Mouse (Mus musculus) thymus, adult 2 months (tissue): ENCODE results near the gene Fam53b. TPM values are rescaled to one million over a fixed set of nuclear protein-coding genes. Genes with fewer than 3 reads are reported as not detected.

Experiments used
- DNase-seq: peaks from one replicate; pipeline ENCODE4 v3.0.0; 2021
- H3K27ac ChIP-seq: fragments of 200-500 bp; 2 replicates; pipeline ENCODE4 v1.5.1; 2012; ENCODE audit warnings: low read length, control low read depth; ENCODE audit not compliant: control insufficient read depth, insufficient read depth
- H3K27me3 ChIP-seq: fragments of 200-500 bp; 2 replicates; pipeline ENCODE4 v1.6.1; 2012; ENCODE audit warnings: mild to moderate bottlenecking, low read length, moderate library complexity, mixed read lengths; ENCODE audit not compliant: control insufficient read depth, insufficient read depth
- H3K36me3 ChIP-seq: fragments of 200-500 bp; 2 replicates; pipeline ENCODE4 v1.6.1; 2012; ENCODE audit warnings: mild to moderate bottlenecking, low read length, moderate library complexity; ENCODE audit not compliant: control insufficient read depth, insufficient read depth
- H3K4me1 ChIP-seq: fragments of 200-500 bp; replicated peaks from 2 replicates; pipeline ENCODE4 v1.6.1; 2012; ENCODE audit warnings: low read length; ENCODE audit not compliant: control insufficient read depth, insufficient read depth
- H3K4me3 ChIP-seq: fragments of 200-500 bp; 2 replicates; pipeline ENCODE4 v1.5.1; 2012; ENCODE audit warnings: mild to moderate bottlenecking, low read length, control low read depth, moderate library complexity; ENCODE audit not compliant: control insufficient read depth, insufficient read depth
- CTCF ChIP-seq: fragments of 200-500 bp; IDR thresholded peaks from 2 replicates; pipeline ENCODE4 v1.5.1; 2012; ENCODE audit warnings: mild to moderate bottlenecking, control low read depth, low read length, moderate library complexity, borderline replicate concordance; ENCODE audit not compliant: control insufficient read depth, poor library complexity, insufficient read depth; ENCODE audit errors: extremely low read depth
- POLR2A ChIP-seq: fragments of 200-500 bp; IDR thresholded peaks from 2 replicates; pipeline ENCODE4 v1.6.1; 2012; ENCODE audit warnings: mild to moderate bottlenecking, low read length, control low read depth, moderate library complexity; ENCODE audit not compliant: control insufficient read depth, poor library complexity, insufficient read depth; ENCODE audit errors: extremely low read depth
- WGBS: fragments of 180-500 bp; shearing (Covaris S2); methylation state at CpG from one replicate; pipeline ENCODE4 v1.1.7; 2018; 5-methylcytosine and 5-hydroxymethylcytosine counted together
- polyA plus RNA-seq: library from polyadenylated mRNA; depleted of rRNA; stranded (reverse); fragments of >200 nt; gene quantifications from 2 replicates; pipeline ENCODE4 v1.2.3, GENCODE M21; 2012

Gene Fam53b
- polyA plus RNA-seq, 1 experiment: 104 TPM

DNA sequence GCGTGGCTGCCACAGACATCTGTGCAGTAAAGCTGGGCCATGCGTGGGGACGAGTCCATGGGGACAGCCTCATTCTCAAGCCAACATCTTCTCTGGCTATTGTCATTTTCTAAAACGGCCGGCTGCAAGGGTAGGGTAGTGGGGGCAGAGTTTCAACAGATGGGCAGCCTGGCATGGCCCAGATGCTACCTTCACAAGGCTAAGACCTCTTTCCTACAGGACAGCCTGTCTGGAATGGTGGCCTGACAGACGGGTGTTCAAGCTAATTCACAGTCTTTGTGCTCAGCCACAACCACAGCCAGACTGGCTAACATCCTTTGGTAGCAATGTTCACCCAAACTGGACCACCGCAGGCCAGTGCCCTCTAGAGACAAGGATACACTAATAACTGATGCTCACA is 83.2 kb downstream of the Fam53b start:
- H3K36me3 ChIP-seq: no peaks in the 10 kb centered on the region
- TF ChIP-seq CTCF (no peak), POLR2A (no peak)
- H3K27me3 ChIP-seq: no peaks in the 10 kb centered on the region
- no peak overlapping the region for H3K27ac ChIP-seq
- H3K4me1 ChIP-seq: peaks cover 5% of the 10 kb centered on the region
- H3K4me3 ChIP-seq: no peak overlapping the region
- no peak for DNase-seq
- WGBS: 96% methylated on average over 7 of the region's 7 CpGs

DNA sequence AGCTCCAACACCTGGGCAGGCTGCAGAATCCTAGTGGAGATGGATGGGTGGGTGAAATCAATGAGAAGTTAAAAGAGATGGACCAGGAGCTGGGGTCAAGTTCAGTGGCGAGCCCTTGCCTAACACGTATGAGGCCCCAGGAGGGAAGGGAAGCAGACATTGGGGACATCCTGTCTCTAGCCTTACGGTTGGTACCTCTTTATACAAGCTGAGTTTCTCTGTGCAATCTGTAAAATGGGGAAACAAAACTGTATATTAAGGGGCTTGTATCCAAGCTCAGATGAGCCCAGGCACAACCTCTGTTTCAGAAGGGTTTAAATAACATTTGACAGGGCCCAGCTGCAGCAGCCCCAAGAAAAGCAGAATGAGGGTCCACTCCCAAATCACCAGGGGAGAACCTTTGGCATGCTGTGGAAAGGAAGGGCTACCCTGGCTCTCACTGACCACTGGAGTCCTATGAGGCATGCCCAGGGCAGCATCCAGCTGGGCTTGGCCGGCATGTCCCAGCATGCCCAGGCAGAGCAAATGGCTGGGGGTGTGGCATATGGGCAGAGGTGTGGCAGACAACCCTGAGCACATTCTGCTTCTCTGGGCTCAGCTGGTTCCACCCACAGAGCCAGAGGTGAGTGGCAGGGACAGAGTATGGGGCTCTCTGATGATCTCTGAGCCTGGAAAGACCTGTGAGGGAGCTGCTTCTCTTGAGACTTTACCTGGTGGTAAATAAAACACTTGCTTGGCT is 84.4 kb downstream of the Fam53b start:
- DNase-seq: no peak
- no peak overlapping the region for H3K27ac ChIP-seq

DNA sequence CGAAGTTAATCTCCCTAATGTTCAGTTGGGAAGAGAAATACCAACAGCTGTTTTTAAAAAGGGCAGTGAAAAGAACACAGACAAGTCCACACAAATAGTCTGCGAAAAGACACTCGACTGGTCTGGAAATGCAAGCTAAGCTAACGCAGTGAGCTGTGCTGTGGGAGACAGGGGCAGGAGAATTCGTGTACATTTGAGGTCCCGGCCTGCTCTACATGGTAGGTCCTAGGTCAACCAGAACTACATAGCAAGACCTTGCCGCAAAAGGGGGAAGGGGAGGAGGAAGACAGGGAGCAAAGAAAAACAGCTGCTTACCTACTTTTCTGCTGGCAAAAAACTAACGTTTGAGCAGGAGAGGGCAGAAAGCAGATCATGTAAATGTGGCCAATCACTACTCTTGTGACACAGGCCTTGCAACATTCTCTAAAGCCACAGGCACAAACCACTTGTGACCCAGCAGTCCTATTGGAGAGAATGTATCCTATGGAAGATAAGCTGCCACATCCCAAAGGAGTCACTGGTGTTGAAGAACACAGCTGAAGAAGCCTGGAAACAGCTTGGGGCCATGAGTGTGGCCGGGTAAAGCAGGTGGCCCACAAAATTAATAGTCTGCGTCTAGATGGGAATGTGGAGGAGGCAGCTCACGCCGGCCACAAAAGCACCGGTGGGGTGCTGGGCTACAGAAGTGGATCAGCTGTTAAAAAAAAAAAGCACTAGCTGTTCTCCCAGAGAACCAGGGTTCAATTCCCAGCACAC is 87.4 kb downstream of the Fam53b start:
- Histone ChIP-seq H3K27ac (no peak overlapping the region), H3K36me3 (no peaks in the 10 kb centered on the region), H3K4me3 (no peak overlapping the region), H3K27me3 (no peaks in the 10 kb centered on the region), H3K4me1 (peaks cover 9% of the 10 kb centered on the region)
- TF ChIP-seq POLR2A: no peak
- 90% methylated on average over 13 of the region's 13 CpGs for WGBS
- no peak for DNase-seq

More for the DNA sequence above, 84.4 kb downstream of the Fam53b start:
- H3K27me3 ChIP-seq: no peaks in the 10 kb centered on the region
- no peaks in the 10 kb centered on the region for H3K36me3 ChIP-seq
- WGBS: 92% methylated on average over 4 of the region's 4 CpGs
- H3K4me1 ChIP-seq: peaks cover 3% of the 10 kb centered on the region
- H3K4me3 ChIP-seq: no peak overlapping the region
- TF ChIP-seq CTCF (no peak), POLR2A (no peak)

DNA sequence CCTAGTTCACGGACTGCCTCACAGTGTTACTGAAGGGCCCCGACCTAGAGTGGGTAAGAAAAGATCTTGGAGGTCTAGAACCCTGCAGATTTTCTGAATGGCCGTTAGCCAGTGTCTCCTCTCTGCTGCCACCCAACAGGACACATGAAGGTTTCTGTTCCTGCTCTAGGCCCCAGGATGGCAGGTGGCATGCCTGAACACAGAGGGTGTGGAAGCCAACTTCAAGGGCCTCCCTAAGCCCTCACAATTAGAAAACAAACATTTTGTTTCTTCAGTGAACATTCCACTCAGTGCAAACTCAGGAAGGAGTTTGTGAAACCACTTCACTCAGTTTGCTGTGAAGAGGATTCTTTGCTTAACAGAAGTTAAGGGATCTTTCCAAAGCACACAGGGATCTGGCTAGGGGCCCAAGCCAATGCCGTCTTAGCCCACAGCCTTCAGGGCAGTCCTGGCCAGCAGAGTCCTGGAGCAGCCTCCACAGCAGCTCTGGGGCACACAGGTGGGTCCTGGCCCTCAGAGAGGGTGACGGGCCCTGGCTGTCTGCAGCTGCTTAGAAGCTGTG is 89.1 kb downstream of the Fam53b start:
- TF ChIP-seq CTCF: no peak
- no peak for TF ChIP-seq POLR2A
- H3K27ac ChIP-seq: no peak overlapping the region
- H3K4me3 ChIP-seq: no peak overlapping the region
- 94% methylated on average over 5 of the region's 5 CpGs for WGBS
- H3K4me1 ChIP-seq: peaks cover 9% of the 10 kb centered on the region
- no peaks in the 10 kb centered on the region for H3K27me3 ChIP-seq
- DNase-seq: no peak
- no peaks in the 10 kb centered on the region for H3K36me3 ChIP-seq

DNA sequence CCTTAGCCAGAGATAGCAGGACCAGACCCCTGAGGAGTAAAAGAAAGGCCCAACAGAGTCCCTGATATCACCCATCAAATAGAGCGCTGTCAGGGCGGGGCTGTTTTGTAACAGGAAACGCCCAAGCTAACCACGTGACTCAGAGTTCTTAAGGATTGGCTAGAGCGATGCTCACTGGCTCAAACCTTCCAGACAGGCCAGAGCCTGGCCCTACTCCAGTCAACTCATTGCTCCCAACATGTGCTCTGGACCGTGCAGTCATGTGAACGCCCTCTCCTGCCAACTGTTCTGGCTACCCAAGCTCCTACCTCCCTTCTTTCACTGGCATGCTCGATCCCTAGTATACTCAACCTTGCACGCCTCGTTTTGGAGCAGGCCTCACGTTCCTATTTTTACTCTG is 89.8 kb downstream of the Fam53b start:
- DNase-seq: no peak
- TF ChIP-seq CTCF (no peak), POLR2A (no peak)
- peaks cover 9% of the 10 kb centered on the region for H3K4me1 ChIP-seq
- H3K36me3 ChIP-seq: no peaks in the 10 kb centered on the region
- H3K27ac ChIP-seq: no peak overlapping the region
- no peak overlapping the region for H3K4me3 ChIP-seq
- H3K27me3 ChIP-seq: no peaks in the 10 kb centered on the region
- WGBS: 87% methylated on average over 11 of the region's 11 CpGs

DNA sequence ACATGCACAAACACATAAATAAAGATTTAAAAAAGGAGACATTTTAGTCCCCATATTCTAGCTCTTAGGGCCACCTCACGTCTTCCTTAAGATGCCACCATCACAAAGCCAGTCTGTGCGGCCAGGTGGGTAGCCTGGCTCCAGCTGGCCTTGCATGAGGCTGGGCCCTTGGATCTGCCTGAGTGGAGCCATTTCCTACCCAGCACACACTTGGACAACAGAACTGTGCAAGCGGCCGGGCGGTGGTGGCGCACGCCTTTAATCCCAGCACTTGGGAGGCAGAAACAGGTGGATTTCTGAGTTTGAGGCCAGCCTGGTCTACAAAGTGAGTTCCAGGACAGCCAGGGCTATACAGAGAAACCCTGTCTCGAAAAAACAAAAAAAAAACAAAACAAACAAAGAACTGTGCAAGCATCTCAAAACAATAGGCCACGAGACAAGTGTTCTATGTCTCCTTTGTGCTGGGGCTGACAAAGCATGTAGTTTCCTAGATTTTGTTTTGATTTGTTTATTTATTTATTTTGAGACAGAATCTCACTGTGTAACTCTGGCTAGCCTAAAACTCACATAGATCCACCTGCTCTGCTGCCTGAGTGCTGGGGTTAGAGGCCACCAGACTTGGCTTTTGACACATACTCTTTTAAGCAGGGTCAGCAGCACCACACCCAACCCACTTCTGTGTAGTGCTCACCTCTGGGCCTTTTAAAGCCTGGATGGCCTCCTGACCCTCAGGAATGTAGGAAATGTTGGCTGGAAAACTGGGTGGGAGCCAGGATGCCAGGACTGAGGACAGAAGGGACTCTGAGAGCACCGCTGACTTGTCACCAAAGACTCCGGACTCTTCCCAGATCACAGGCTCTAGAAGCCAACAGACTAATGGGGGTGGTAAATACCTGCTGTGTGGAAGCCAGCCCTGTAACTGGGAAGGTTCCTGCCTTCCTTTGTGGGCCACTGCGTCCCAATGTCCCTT is 91.0 kb downstream of the Fam53b start:
- WGBS: 96% methylated on average over 12 of the region's 12 CpGs

More for the DNA sequence above, 91.0 kb downstream of the Fam53b start:
- Histone ChIP-seq H3K36me3 (no peaks in the 10 kb centered on the region), H3K27me3 (no peaks in the 10 kb centered on the region), H3K4me3 (no peak overlapping the region), H3K27ac (no peak overlapping the region), H3K4me1 (peaks cover 9% of the 10 kb centered on the region)
- DNase-seq: no peak
- no peak for TF ChIP-seq POLR2A
- no peak for TF ChIP-seq CTCF
